Mouse (Mus musculus) intestine, embryonic 14.5 days (tissue): Measurements from ENCODE around the gene Bcl2l11. TPM values are rescaled to one million over a fixed set of nuclear protein-coding genes. Genes with fewer than 3 reads are reported as not detected.

Experiments
- ATAC-seq: fragments of 200-750 bp; cut with Nextera tagmentation; replicated peaks from 2 replicates; pipeline ENCODE4 v1.8.0; 2017; ENCODE audit warnings: low read depth, moderate number of reproducible peaks, moderate TSS enrichment, moderate library complexity; ENCODE audit not compliant: low FRiP score, low TSS enrichment
- DNase-seq: peaks from one replicate; pipeline ENCODE4 v3.0.0-alpha.2; 2018; ENCODE audit warnings: low spot score
- H3K27ac ChIP-seq: fragments of 300-500 bp; sonication (generic); 2 replicates; pipeline ENCODE4 v1.5.1; 2014; ENCODE audit warnings: low read depth, mild to moderate bottlenecking, control low read depth
- H3K27me3 ChIP-seq: fragments of 300-500 bp; sonication (generic); replicated peaks from 2 replicates; pipeline ENCODE4 v1.6.1; 2014; ENCODE audit warnings: low read length, control low read depth; ENCODE audit not compliant: control insufficient read depth, insufficient read depth
- H3K36me3 ChIP-seq: fragments of 300-500 bp; sonication (generic); 2 replicates; pipeline ENCODE4 v1.6.1; 2014; ENCODE audit warnings: low read length, control low read depth; ENCODE audit not compliant: control insufficient read depth, insufficient read depth
- H3K4me1 ChIP-seq: fragments of 300-500 bp; sonication (generic); replicated peaks from 2 replicates; pipeline ENCODE4 v1.6.1; 2014; ENCODE audit warnings: low read length, control low read depth, mixed read lengths; ENCODE audit not compliant: control insufficient read depth, insufficient read depth
- H3K4me2 ChIP-seq: fragments of 300-500 bp; sonication (generic); 2 replicates; pipeline ENCODE4 v1.6.1; 2014; ENCODE audit warnings: low read length
- H3K4me3 ChIP-seq: fragments of 300-500 bp; sonication (generic); 2 replicates; pipeline ENCODE4 v1.5.1; 2014; ENCODE audit warnings: low read depth, low read length, control low read depth, mixed read lengths
- H3K9ac ChIP-seq: fragments of 300-500 bp; sonication (generic); 2 replicates; pipeline ENCODE4 v1.6.1; 2014; ENCODE audit warnings: mild to moderate bottlenecking, low read length
- H3K9me3 ChIP-seq: fragments of 300-500 bp; sonication (generic); 2 replicates; pipeline ENCODE4 v1.6.1; 2016; ENCODE audit warnings: low read length, control low read depth; ENCODE audit not compliant: control insufficient read depth
- WGBS: fragments of 180-500 bp; shearing (Covaris S2); extraction: QIAGEN DNeasy Blood & Tissue Kit; methylation state at CpG from one replicate; pipeline ENCODE4 v1.1.7; 2014; 5-methylcytosine and 5-hydroxymethylcytosine counted together
- polyA plus RNA-seq: library from polyadenylated mRNA; unstranded; fragments of >200 nt; fragmentation: Nextera tagmentation; extraction: Ambion mirVana; gene quantifications from 2 replicates; pipeline ENCODE4 v1.2.1, GENCODE M21; 2014

Gene Bcl2l11
- 14.1 and 14.9 TPM in 2 replicates for polyA plus RNA-seq

DNA sequence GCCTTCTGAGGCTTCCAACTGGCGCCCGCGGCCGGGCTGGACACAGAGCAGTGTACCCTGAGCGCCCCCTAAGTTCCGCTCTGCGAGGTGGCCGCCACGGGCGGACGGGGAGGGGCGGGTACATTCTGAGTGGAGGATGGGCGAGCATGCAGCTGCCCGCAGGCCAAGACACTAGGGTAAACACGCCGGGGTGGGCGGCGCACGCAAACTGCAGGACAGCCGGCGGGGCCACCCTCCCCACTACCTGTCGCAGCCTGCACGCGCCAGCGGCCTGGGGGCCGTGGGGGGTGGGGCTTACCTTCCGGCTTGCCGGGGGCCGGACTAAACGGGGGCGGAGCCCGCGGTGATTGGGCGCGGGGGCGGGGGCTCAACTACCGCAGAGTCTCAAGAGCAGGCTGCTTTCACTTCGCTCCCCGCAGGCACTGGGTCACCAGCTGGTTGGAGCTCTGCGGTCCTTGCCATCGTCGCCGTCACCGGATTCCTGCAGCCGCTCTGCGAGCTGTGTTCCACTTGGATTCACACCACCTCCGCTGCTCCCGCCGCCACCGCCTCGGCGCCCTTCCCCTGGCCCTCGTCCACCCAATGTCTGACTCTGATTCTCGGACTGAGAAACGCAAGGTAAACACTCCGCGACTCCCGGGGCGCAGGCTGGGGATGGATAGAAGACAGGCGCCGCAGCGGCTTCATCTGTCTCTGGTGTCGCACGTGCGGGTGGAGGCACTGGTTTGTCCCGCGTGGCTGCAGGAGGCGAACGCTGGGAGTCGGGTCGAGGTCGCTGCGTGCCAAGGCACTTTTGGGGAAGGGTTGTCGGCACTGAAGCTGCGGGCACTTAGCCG, at the start of gene Bcl2l11:
Gene Bcl2l11 (plus strand): TSS at position 404 of the 836 bp plus-strand sequence.
- no peaks in the 10 kb centered on the region for H3K9me3 ChIP-seq
- peak within 1 kb of the TSS; percentile 74 for H3K9ac ChIP-seq
- peak; percentile 84 for ATAC-seq
- H3K4me3 ChIP-seq, result peak within 1 kb of the TSS; percentile 82
- peaks cover 18% of the 10 kb centered on the region; the same call in 1 of the 2 replicates for H3K27me3 ChIP-seq
- H3K27ac ChIP-seq, result peak within 1 kb of the TSS; percentile 91
- peaks cover 14% of the 10 kb centered on the region for H3K36me3 ChIP-seq
- peaks cover 33% of the 10 kb centered on the region for H3K4me1 ChIP-seq
- peak; percentile 97 for DNase-seq
- under 1% methylated on average over 66 of the region's 76 CpGs for WGBS
- peak within 1 kb of the TSS; percentile 98 for H3K4me2 ChIP-seq

DNA sequence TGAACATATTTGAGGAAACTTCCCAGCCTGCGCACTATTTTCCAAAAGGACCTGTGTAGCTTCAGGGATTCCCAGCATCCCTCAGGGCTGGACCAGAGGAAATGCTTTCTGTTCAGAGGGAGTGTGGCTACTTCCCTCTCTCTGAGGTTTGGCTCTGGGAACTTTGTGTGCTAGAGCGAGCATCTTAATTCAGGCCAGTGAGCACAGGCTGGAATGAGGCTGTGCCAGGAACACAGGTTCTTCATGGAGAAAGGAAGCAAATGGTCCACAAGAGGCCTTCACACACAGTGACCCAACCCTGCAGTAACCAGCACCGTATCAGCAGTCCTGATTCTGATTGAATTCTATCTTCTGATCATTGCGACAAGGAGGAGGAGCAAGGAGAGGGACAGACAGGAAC, 48.9 kb upstream of the Bcl2l11 start:
- H3K27ac ChIP-seq, result no peak overlapping the region
- no peak for DNase-seq

DNA sequence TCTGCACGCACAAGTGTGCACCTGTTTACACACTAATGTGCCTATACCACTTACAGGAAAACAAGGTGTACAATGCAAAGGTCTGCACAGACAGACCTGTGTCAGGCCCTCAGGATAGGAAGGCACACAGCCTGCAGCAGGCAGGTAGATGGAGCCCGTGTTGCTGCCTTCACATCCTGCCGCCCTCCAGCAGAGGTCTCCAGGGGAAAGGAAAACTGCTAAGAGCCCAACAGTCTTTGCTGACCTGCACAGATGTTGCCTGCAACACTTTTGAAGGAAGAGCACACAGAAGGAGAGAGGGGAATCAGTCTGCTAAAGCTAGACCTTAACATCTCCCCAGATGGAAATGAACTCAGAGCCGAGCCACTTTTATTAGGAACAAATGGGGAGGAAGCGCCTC, 47.0 kb upstream of the Bcl2l11 start:
- ATAC-seq (no peak), DNase-seq (no peak)
- Histone ChIP-seq H3K4me2 (no peak overlapping the region), H3K9me3 (no peaks in the 10 kb centered on the region), H3K4me1 (no peaks in the 10 kb centered on the region), H3K9ac (no peak overlapping the region), H3K4me3 (no peak overlapping the region), H3K27me3 (no peaks in the 10 kb centered on the region), H3K27ac (no peak overlapping the region), H3K36me3 (no peaks in the 10 kb centered on the region)
- 47% methylated on average over 5 of the region's 5 CpGs for WGBS

More for the DNA sequence above, 48.9 kb upstream of the Bcl2l11 start:
- H3K4me1 ChIP-seq, result no peaks in the 10 kb centered on the region
- 81% methylated on average over 4 of the region's 4 CpGs for WGBS
- no peak overlapping the region for H3K4me3 ChIP-seq
- no peaks in the 10 kb centered on the region for H3K27me3 ChIP-seq
- no peak overlapping the region for H3K9ac ChIP-seq
- no peak overlapping the region for H3K4me2 ChIP-seq
- H3K9me3 ChIP-seq, result no peaks in the 10 kb centered on the region
- no peaks in the 10 kb centered on the region for H3K36me3 ChIP-seq
- ATAC-seq, result no peak

DNA sequence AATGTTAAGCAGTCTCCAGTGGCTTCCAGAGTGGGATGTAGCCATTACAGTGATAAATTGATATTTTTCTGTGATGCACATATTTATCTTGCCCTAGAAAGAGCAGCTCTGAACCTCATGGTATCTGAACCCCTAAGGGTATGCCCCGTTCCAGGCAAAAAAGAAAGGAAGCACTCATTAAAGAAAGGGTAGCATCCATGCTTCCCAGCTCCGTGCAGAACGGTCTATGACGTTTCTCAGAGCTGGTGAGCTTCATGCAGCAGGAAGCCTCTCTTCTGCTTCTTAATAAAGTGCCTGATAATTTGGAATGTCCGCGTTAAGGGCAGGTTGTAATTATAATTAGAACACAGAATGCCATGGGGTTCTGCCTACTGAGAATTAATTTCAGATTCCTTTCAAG, 46.5 kb upstream of the Bcl2l11 start:
- Histone ChIP-seq H3K9me3 (no peaks in the 10 kb centered on the region), H3K4me1 (no peaks in the 10 kb centered on the region), H3K36me3 (no peaks in the 10 kb centered on the region), H3K27me3 (no peaks in the 10 kb centered on the region), H3K9ac (no peak overlapping the region), H3K4me2 (no peak overlapping the region), H3K4me3 (no peak overlapping the region), H3K27ac (no peak overlapping the region)
- ATAC-seq (no peak), DNase-seq (no peak)
- 81% methylated on average over 6 of the region's 6 CpGs for WGBS

DNA sequence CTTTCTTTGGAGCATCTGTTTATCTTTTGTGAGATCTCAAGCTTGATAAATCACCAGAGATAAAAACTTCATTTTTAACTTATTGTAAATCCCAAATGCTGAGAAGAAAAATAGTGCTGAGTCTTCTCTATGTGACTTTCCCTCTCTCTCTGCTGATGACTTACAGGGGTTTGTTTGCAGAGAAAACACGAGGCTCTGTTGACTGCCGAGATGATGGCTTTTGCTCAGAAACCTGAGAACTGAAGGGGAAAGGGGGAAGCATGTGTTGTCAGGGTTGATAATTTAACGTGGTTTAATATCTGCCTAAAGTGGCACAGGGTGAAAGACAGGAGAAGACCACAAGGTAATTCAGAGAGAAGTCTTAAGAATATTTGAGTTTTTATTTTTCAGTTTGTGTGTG, 42.0 kb upstream of the Bcl2l11 start:
- Histone ChIP-seq H3K27me3 (no peaks in the 10 kb centered on the region), H3K9me3 (no peaks in the 10 kb centered on the region), H3K4me1 (no peaks in the 10 kb centered on the region), H3K4me2 (no peak overlapping the region), H3K4me3 (no peak overlapping the region), H3K36me3 (no peaks in the 10 kb centered on the region), H3K27ac (no peak overlapping the region), H3K9ac (no peak overlapping the region)
- 16% methylated on average over 3 of the region's 3 CpGs for WGBS
- DNase-seq, result no peak
- no peak for ATAC-seq

DNA sequence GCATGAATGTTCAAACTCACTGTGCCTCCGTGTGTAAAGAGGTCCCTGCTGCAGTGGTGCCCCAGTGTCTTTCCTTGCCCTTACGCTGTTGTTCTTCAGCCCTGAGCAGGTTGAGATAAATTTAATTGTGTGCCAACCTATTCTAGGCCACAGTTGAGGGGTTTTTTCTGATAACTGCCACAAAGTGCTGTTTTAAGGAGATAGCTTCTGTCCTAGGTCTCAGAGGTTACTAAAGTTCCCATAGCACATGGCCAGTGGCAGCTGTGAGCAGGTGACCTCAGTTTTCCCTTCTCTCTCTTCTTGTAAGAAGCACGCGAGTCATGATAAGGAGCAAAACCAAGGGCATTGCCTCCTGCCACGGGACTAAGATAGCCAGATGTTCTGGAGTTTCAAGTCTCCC, 41.2 kb upstream of the Bcl2l11 start:
- H3K36me3 ChIP-seq, result no peaks in the 10 kb centered on the region
- no peaks in the 10 kb centered on the region for H3K4me1 ChIP-seq
- no peak for DNase-seq
- no peak overlapping the region for H3K4me2 ChIP-seq
- ATAC-seq, result no peak
- H3K4me3 ChIP-seq, result no peak overlapping the region
- no peaks in the 10 kb centered on the region for H3K27me3 ChIP-seq
- no peak overlapping the region for H3K27ac ChIP-seq
- no peak overlapping the region for H3K9ac ChIP-seq
- 79% methylated on average over 5 of the region's 5 CpGs for WGBS
- no peaks in the 10 kb centered on the region for H3K9me3 ChIP-seq

DNA sequence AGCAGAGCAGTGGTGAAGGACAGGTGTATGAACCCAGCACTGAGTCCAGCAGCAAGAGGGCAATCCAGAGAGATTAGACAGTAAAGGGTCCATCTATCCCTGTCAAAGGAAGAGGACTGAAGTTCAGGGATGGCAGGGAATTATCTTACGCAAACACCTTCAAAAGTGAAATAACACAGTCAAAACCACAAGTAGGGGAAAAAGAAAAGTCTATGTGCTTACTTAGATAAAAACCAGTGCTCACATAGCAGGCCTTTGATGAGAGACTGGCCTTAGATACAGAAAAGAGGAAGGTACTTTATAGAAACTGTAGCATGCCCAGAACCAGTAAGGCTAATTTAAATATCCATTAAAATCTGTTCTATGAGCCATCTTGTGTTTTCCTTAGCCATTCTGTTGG, 40.4 kb upstream of the Bcl2l11 start:
- no peak overlapping the region for H3K27ac ChIP-seq
- 81% methylated on average over 1 of the region's 1 CpGs for WGBS
- ATAC-seq, result no peak
- no peaks in the 10 kb centered on the region for H3K36me3 ChIP-seq
- no peaks in the 10 kb centered on the region for H3K27me3 ChIP-seq
- no peak overlapping the region for H3K4me3 ChIP-seq
- H3K9ac ChIP-seq, result no peak overlapping the region
- no peak overlapping the region for H3K4me2 ChIP-seq
- H3K9me3 ChIP-seq, result no peaks in the 10 kb centered on the region
- no peaks in the 10 kb centered on the region for H3K4me1 ChIP-seq
- no peak for DNase-seq

DNA sequence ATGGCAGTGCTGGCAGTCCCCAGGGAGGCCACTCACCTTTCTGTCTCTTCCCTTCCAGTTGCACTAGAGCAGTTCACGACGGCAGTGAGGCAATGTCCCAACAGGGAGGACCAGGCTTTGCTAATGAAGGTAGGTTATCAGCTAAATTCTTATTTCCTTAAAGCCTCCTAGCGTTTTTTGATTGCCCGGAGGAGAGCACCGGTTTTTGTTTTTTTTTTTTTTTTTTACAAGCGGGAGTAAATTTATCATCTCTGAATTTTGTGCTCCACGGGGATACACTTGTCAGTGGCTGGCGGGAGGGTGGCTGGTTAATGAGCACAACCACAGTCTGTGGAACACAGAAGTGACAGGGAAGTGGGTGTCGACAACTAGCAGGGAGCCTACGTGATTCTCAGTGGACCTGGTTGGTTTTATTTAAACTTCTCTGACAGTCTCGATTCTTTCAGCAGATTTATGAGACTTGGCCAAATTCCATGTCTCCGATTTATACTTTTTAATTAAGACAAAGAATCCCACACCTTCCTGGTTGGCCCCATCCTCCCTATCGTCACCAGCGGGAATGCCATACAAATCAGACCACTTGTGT, 39.4 kb upstream of the Bcl2l11 start:
- H3K9ac ChIP-seq, result no peak overlapping the region
- H3K4me1 ChIP-seq, result no peaks in the 10 kb centered on the region
- no peak for DNase-seq
- no peaks in the 10 kb centered on the region for H3K9me3 ChIP-seq
- no peak overlapping the region for H3K4me2 ChIP-seq
- no peak for ATAC-seq
- no peaks in the 10 kb centered on the region for H3K27me3 ChIP-seq
- no peak overlapping the region for H3K27ac ChIP-seq
- H3K4me3 ChIP-seq, result no peak overlapping the region
- 52% methylated on average over 14 of the region's 14 CpGs for WGBS
- no peaks in the 10 kb centered on the region for H3K36me3 ChIP-seq
